Mouse (Mus musculus) Patski (cell line): ENCODE measurements around the gene Irs2. TPM values are rescaled to one million over a fixed set of nuclear protein-coding genes. Genes with fewer than 3 reads are reported as not detected.

ENCODE experiments used
- ATAC-seq: fragments of 100-300 bp; one replicate; pipeline ENCODE4 v1.8.0; 2021
- CTCF ChIA-PET: fragments of 350-600 bp; sonication (Branson Sonifier 250); formaldehyde crosslinking; loops from one replicate; lab custom pipeline; 2022; ENCODE audit warnings: inconsistent platforms; lab: Charles Lee
- POLR2A ChIA-PET: fragments of 350-600 bp; sonication (Branson Sonifier 250); formaldehyde crosslinking; loops from one replicate; lab custom pipeline; 2022; ENCODE audit warnings: antibody characterized with exemption, inconsistent platforms; lab: Charles Lee
- DNase-seq: peaks from one replicate; pipeline ENCODE4 v3.0.0-alpha.2; 2011; ENCODE audit warnings: low read depth, low spot score
- H3K27me3 ChIP-seq: fragments of 371-371 bp; one replicate; pipeline ENCODE4 v1.5.1; 2021
- CTCF ChIP-seq: fragments of 100-300 bp; IDR thresholded peaks from one replicate; pipeline ENCODE4 v1.5.1; 2021
- in situ Hi-C: fragments of 300-500 bp; cut with MboI; formaldehyde crosslinking; loops from 3 replicates; pipeline ENCODE4 v1.11.1; 2018; ENCODE audit warnings: low pct_unique_long_range_greater_than_20kb, mixed read lengths
- polyA plus RNA-seq: library from polyadenylated mRNA; unstranded; gene quantifications from one replicate; pipeline ENCODE4 v1.2.3, GENCODE M21; 2021

The Irs2 gene
- polyA plus RNA-seq, 1 experiment from 2014 or later, result 37.8 TPM

DNA sequence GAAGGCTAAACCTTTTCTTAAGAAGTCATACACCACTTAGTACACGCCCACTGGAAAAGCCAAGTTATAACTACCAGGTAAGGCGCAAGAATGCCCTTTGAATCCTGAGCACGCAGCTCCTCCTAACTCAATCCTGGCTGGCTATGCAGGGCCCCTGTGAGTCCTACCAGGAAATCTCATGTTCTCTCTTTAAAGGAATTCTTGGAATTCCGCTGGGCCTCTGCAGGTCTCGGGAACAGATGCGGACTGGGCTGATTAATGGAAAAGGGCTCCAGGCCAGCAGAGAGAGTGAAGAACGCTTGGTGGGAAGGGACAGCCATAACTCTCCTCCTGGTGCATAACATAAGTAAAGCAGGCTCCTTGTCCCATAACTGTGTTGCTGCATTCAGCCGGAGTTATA lies 46.3 kb downstream of the Irs2 start:
- POLR2A ChIA-PET, result interaction anchor here (0.5 kb wide), 1 partner anchor 518 kb away, joined by 3 read pairs; no protein-coding TSS in a partner anchor
- ATAC-seq, result peak; percentile 51
- no peaks in the 10 kb centered on the region for H3K27me3 ChIP-seq
- peak; percentile 27 for TF ChIP-seq CTCF
- in situ Hi-C loops, result loop anchor here (5.0 kb wide), 1 partner anchor 45 kb away; the partner anchor contains the start of gene Irs2
- CTCF ChIA-PET, result interaction anchor here (0.8 kb wide), 1 partner anchor 13 kb away, joined by 4 read pairs; no protein-coding TSS in a partner anchor
- DNase-seq, result no peak

DNA sequence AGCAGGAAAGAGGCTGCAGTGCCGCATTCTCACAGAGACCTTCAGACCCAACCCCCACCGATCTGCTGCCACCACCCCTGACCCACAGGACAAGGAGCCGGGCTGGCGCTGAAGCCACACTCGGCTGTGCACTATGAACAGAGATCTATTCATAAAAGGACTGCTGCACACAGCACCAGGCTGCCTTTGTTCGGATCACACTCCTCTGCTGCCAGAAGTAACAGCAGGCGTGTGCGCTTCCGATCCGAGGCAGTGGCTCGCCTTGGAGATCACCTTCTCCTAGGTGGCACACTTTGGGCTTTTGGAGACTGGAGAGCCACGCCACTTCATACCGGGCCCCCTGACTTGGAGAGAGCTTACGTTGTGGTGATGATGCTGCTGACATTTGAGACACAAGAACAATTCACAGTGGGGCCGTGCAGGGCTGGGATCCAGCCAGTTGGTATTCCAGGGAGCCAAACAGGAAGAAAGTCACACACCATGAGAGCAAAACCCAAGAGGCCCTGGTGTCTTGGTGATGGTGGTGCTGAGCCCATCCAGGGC lies 47.9 kb downstream of the Irs2 start:
- DNase-seq, result no peak
- POLR2A ChIA-PET, result no interaction called here
- no peak for TF ChIP-seq CTCF
- no peak for ATAC-seq
- CTCF ChIA-PET, result no interaction called here
- in situ Hi-C loops, result loop anchor here (5.0 kb wide), 1 partner anchor 47 kb away; the partner anchor contains the start of gene Irs2
- no peaks in the 10 kb centered on the region for H3K27me3 ChIP-seq

DNA sequence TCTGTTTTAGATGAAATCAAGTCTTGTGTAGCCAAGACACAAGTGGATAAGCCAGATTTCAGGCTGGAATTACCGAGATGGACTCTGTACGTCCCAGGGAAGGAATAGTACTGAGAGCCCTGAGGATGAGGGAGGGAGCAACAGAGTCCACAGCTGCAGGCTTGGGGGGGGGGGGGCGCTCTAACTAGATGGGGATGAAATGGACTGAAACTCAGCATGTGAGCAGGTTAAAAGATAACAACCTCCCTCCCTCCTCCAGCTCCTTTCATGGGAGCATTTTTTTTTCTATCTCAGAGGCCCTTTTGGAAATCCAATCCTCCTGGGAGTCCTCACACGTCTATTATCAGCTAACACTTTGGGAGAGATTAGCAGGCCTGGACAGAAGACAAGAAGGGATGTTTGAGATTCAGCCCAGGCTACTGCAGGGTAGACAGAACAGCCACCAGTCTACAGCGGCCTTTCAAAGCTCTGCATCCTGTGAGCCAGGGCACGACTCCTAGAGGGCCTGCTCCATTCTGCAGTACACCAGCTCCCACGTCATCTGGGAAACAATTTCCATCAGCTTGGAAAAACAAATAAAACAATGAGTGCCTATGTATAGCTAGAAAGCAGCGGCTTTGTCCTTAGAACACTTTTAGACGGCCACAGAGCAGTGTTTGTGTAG lies 50.8 kb downstream of the Irs2 start:
- H3K27me3 ChIP-seq, result no peaks in the 10 kb centered on the region
- CTCF ChIA-PET, result interaction anchor here (1.2 kb wide), 1 partner anchor 36 kb away, joined by 3 read pairs; no protein-coding TSS in a partner anchor
- TF ChIP-seq CTCF, result no peak
- ATAC-seq (no peak), DNase-seq (no peak)
- in situ Hi-C loops, result no loop called here
- POLR2A ChIA-PET, result interaction anchor here (0.6 to 1.0 kb wide), 2 partner anchors 160 to 669 kb away, joined by 3 to 6 read pairs; no protein-coding TSS in a partner anchor

DNA sequence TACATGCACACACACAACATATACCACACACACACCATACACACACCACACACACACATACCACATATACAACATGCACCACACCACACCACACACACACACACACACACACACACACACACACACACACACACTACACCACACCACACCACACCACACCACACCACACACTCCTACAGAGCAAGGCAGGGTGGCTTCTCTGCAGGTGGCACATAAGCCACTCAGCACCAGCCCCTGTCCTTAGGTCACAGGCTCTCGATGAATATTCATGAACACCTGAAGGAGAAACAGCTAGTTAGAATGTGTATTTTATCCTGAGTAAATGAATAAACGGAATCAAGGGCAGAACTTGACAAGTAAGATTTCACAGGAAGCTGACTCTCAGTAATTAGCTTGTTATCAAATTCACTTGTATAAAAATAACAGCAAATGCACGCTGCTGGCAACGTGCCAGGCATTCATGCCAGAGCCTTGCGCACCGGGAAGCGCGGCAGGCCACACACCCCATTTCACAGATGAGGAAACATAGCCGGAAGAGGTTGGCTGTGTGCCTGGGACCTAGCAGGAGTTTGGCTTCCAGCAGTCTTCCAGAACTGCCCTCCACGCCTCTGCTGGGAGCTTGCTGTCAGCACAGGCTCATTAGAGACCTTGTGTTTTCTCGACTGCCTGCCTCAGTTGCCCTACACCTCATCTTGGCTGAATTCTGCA lies 54.8 kb downstream of the Irs2 start:
- ChIA-PET CTCF (interaction anchor here (0.5 to 1.9 kb wide), 13 partner anchors 11 to 347 kb away, joined by 3 to 7 read pairs (median 3); no protein-coding TSS in a partner anchor), POLR2A (interaction anchor here (1.3 to 2.5 kb wide), 3 partner anchors 17 to 75 kb away, joined by 3 to 10 read pairs (median 3); no protein-coding TSS in a partner anchor)
- no peaks in the 10 kb centered on the region for H3K27me3 ChIP-seq
- TF ChIP-seq CTCF, result no peak
- in situ Hi-C loops, result no loop called here
- DNase-seq (peak; percentile 99), ATAC-seq (peak; percentile 83)

DNA sequence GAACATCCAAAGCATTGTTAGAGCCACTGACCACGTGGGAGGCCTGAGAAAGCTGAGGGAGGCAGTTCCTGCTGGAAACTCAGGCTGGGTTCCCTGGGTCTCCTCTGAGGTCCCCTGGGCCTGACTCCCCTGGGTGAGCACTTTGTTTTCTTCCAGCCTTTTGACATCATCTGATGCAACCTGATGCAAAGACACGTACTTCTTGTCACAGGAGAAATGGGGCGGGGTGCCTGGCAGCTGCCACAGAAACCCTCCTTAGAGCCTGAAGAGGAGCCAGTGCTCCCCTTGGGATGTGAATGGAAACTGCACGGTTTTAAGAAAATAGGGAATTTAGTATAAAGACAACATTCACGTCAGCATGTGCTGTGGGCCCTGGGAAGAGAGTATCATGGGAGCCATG lies 55.6 kb downstream of the Irs2 start:
- no peaks in the 10 kb centered on the region for H3K27me3 ChIP-seq
- CTCF ChIA-PET, result interaction anchor here (1.1 to 1.9 kb wide), 6 partner anchors 12 to 346 kb away, joined by 3 to 7 read pairs (median 4); no protein-coding TSS in a partner anchor
- DNase-seq, result no peak
- ATAC-seq, result peak; percentile 7
- no peak for TF ChIP-seq CTCF
- POLR2A ChIA-PET, result interaction anchor here (1.1 to 2.5 kb wide), 4 partner anchors 16 to 74 kb away, joined by 3 to 10 read pairs (median 3); partner anchors contain the start of gene Irs2
- in situ Hi-C loops, result no loop called here

DNA sequence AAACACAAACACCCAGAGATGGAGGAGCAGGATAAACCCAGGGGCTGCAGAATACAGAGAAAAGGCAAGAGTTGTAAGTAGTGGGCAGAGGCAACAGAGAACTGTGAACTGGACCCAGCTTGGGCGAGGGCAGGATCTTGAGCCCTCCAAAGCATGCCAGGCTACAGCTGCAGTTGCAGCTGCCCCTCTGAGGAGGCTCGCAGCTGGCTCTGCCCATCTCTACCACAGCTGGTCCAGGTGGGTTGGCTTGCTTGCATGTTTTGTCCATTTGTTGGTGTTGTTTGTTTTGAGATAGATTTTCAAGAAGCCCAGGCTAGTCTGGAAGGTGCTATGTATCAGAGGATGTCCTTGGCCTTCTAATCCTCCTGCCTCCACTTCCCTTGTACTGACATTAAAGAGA lies 56.0 kb downstream of the Irs2 start:
- CTCF ChIA-PET, result interaction anchor here (1.5 to 1.9 kb wide), 3 partner anchors 13 to 33 kb away, joined by 3 to 5 read pairs (median 3); no protein-coding TSS in a partner anchor
- in situ Hi-C loops, result no loop called here

DNA sequence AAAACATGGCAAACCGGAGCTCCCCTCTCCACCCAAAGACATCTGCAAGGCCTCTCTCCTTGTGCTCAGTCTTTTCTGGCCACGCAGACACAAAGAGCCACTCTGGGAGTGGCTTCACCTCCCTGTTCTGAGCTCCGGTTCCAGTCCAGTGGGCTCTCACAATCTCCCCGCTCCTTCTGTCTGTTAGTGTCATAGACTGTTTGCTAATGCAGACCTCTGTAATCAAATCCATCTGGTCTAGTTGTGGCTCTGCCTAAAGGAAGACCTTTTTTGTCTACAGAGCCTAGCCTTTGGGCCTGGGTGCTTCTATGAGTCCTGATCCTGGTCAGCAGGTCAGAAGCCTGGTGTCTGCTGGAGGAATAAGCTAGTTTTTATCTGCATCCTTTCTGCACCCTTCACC lies 56.7 kb downstream of the Irs2 start:
- in situ Hi-C loops, result no loop called here
- TF ChIP-seq CTCF, result no peak
- ChIA-PET CTCF (interaction anchor here (1.5 to 1.9 kb wide), 3 partner anchors 14 to 373 kb away, joined by 3 to 5 read pairs (median 3); no protein-coding TSS in a partner anchor), POLR2A (interaction anchor here (0.9 to 2.5 kb wide), 2 partner anchors 15 to 24 kb away, joined by 4 to 10 read pairs; no protein-coding TSS in a partner anchor)
- no peak for ATAC-seq
- DNase-seq, result no peak
- no peaks in the 10 kb centered on the region for H3K27me3 ChIP-seq

More for the DNA sequence above, 56.0 kb downstream of the Irs2 start:
- TF ChIP-seq CTCF, result no peak
- H3K27me3 ChIP-seq, result no peaks in the 10 kb centered on the region
- no peak for ATAC-seq
- POLR2A ChIA-PET, result interaction anchor here (0.9 to 2.5 kb wide), 4 partner anchors 16 to 74 kb away, joined by 3 to 10 read pairs (median 4); partner anchors contain the start of gene Irs2
- DNase-seq, result no peak

DNA sequence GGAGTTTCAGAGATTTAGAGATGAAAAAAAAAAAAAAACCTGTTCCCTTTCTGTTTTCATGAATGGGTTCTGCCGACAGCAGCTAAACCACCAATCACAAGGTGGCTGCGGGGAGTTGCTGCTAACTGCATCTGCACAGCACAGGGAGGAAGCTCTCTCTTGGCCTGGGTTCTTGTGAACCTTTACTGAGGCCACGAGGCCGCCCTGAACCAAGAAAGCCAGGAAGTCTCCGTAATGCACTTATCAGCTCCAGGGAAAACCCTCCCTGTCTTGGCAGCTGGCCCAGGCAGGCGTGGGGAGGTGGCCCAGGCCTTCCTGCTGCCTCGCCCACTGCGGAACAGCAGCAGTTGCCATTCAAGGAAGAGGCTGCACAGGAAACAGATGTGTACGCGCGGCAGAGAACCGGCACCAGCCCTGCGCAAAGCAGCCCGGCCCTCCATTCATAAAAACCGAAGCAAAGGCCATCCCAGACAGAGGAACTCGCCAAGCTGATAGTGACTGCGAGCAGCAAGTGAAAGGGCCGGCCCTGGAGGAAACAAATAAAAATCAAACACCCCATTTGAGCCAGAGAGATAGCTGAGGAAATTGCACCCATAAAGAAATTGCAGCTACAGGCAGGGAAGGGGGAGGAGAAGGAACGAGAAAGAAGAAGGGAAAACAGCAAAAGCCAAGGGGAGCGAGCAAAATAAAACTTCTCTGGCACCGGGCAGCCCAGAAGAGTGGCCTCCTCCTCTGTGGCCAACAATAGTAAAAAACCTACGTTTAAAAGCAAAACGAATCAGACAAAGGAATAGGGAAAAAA lies 62.1 kb downstream of the Irs2 start:
- ChIA-PET CTCF (no interaction called here), POLR2A (interaction anchor here (0.6 to 0.7 kb wide), 5 partner anchors 13 to 317 kb away, joined by 3 to 6 read pairs (median 5); no protein-coding TSS in a partner anchor)
- TF ChIP-seq CTCF, result no peak
- DNase-seq, result no peak
- no peak for ATAC-seq
- no peaks in the 10 kb centered on the region for H3K27me3 ChIP-seq
- in situ Hi-C loops, result no loop called here

DNA sequence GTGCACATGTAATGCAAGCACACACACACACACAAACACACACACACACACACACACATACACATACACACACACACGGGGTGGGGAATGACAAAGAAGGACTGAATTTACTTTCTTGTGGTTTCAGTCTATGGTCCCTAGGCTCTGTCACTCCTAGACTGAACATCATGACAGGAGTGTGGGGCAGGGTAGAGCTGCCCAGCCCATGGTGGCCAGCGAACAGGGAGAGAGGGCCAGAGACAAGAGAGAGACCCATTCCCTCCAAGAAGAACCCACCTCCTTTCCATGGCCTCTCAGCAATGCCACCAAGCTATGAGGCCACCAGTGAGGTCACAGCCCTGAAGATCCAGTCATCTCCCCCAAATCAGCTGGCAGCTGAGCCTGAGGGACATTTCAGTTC lies 62.8 kb downstream of the Irs2 start:
- ChIA-PET POLR2A (interaction anchor here (0.6 to 0.7 kb wide), 4 partner anchors 13 to 64 kb away, joined by 3 to 6 read pairs (median 4); no protein-coding TSS in a partner anchor), CTCF (no interaction called here)
- no peaks in the 10 kb centered on the region for H3K27me3 ChIP-seq
- no peak for TF ChIP-seq CTCF
- ATAC-seq, result no peak
- no peak for DNase-seq
- in situ Hi-C loops, result no loop called here
